Mouse (Mus musculus) lung, embryonic 16.5 days (tissue): Measurements from ENCODE around the gene Sgms1. TPM values are rescaled to one million over a fixed set of nuclear protein-coding genes. Genes with fewer than 3 reads are reported as not detected.

Source experiments
- ATAC-seq: fragments of 200-750 bp; cut with Nextera tagmentation; 2 replicates; pipeline ENCODE4 v1.8.0; 2017; ENCODE audit warnings: low read depth, mild to moderate bottlenecking, moderate library complexity
- H3K27ac ChIP-seq: fragments of 300-500 bp; sonication (generic); 2 replicates; pipeline ENCODE4 v1.5.1; 2014; ENCODE audit warnings: mild to moderate bottlenecking, control low read depth, low read length
- H3K27me3 ChIP-seq: fragments of 300-500 bp; sonication (generic); 2 replicates; pipeline ENCODE4 v1.6.1; 2014; ENCODE audit warnings: low read depth, low read length, mixed read lengths; ENCODE audit not compliant: control insufficient read depth, insufficient read depth
- H3K36me3 ChIP-seq: fragments of 300-500 bp; sonication (generic); 2 replicates; pipeline ENCODE4 v1.6.1; 2014; ENCODE audit warnings: low read length; ENCODE audit not compliant: control insufficient read depth, insufficient read depth
- H3K4me1 ChIP-seq: fragments of 300-500 bp; sonication (generic); replicated peaks from 2 replicates; pipeline ENCODE4 v1.6.1; 2014; ENCODE audit warnings: low read length, mixed read lengths; ENCODE audit not compliant: control insufficient read depth, insufficient read depth
- H3K4me2 ChIP-seq: fragments of 300-500 bp; sonication (generic); 2 replicates; pipeline ENCODE4 v1.6.1; 2014; ENCODE audit warnings: low read depth, low read length, control low read depth
- H3K4me3 ChIP-seq: fragments of 300-500 bp; sonication (generic); 2 replicates; pipeline ENCODE4 v1.5.1; 2014; ENCODE audit warnings: mild to moderate bottlenecking, low read length, control low read depth
- H3K9ac ChIP-seq: fragments of 300-500 bp; sonication (generic); 2 replicates; pipeline ENCODE4 v1.6.1; 2014; ENCODE audit warnings: low read length, control low read depth
- H3K9me3 ChIP-seq: fragments of 300-500 bp; sonication (generic); 2 replicates; pipeline ENCODE4 v1.6.1; 2016; ENCODE audit warnings: low read length; ENCODE audit not compliant: control insufficient read depth
- WGBS: fragments of 180-500 bp; shearing (Covaris S2); extraction: QIAGEN DNeasy Blood & Tissue Kit; methylation state at CpG from one replicate; pipeline ENCODE4 v1.1.7; 2014; 5-methylcytosine and 5-hydroxymethylcytosine counted together
- polyA plus RNA-seq: library from polyadenylated mRNA; unstranded; fragments of >200 nt; fragmentation: Nextera tagmentation; extraction: Ambion mirVana; gene quantifications from 2 replicates; pipeline ENCODE4 v1.2.1, GENCODE M21; 2015

The Sgms1 gene
- polyA plus RNA-seq, 1 experiment from 2014 or later: 63.3 TPM

DNA sequence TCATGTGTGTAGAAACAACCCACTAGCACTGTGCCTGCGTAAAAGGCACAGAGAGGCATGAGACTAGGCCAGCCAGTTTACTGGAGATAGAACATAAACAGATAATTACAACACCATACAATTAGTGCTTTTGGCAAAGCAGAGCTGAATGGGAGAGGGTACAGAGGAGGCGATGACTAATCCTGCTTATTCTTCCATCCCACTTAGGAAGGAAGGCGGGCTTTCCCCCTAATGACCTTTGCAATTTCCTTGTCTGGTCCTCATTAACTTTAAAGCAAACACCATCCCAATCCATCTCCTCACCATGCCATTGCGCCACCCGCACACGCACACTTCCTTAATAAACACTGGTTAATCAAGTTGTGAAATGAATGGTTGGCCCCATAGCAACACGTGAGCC is 91.3 kb downstream of the Sgms1 start:
- Histone ChIP-seq H3K27me3 (no peaks in the 10 kb centered on the region), H3K36me3 (peaks cover 2% of the 10 kb centered on the region; the same call in 1 of the 2 replicates), H3K27ac (no peak overlapping the region), H3K4me2 (no peak overlapping the region), H3K4me3 (no peak overlapping the region), H3K9ac (no peak overlapping the region), H3K9me3 (no peaks in the 10 kb centered on the region), H3K4me1 (peaks cover 29% of the 10 kb centered on the region)
- WGBS: 75% methylated on average over 7 of the region's 7 CpGs
- ATAC-seq: no peak

DNA sequence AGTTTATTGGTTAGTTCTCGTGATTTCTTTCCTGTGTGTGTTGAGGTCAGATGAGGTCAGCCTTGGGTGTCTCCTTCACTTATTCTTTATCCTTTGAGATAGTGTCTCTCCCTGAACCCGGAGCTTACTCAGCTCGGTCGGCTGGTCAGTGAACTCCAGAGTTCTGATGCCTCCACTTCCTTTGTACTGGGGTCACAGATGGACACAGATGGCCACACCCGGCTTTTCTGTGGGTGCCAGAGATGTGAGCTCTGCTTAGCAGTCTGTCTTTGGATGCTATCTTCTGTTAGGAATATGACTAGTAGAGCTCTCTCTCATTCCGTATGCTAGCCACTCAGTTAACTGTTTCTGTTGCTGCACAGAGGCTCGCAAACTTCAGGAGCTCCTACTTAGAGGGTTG is 92.7 kb downstream of the Sgms1 start:
- H3K27me3 ChIP-seq: no peaks in the 10 kb centered on the region
- no peak for ATAC-seq
- 85% methylated on average over 7 of the region's 7 CpGs for WGBS
- H3K27ac ChIP-seq: no peak overlapping the region
- no peak overlapping the region for H3K4me3 ChIP-seq
- H3K9me3 ChIP-seq: no peaks in the 10 kb centered on the region
- H3K36me3 ChIP-seq: peaks cover 2% of the 10 kb centered on the region; the same call in 1 of the 2 replicates
- H3K9ac ChIP-seq: no peak overlapping the region
- peaks cover 32% of the 10 kb centered on the region for H3K4me1 ChIP-seq
- H3K4me2 ChIP-seq: no peak overlapping the region

DNA sequence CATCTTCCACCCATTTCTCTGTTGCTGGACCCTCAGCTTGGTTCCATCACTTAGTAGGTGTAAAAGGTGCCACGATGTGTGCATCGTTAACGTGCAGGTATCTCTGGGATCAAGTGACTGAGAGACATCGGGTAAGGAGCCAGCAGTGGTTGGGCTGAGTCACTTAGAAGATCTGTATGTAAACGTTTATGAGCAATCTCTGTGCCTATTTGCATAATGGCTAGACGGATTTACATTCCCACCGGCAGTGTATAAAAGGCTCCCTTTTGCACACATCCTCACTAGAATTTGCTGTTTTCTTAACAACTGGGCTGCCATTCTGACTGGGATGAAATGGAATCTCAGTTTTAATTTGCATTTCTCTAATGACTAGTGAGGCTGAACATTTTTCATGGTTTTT is 93.9 kb downstream of the Sgms1 start:
- Histone ChIP-seq H3K9me3 (no peaks in the 10 kb centered on the region), H3K36me3 (peaks cover 2% of the 10 kb centered on the region; the same call in 1 of the 2 replicates), H3K4me2 (no peak overlapping the region), H3K4me1 (peaks cover 29% of the 10 kb centered on the region), H3K27ac (no peak overlapping the region), H3K27me3 (no peaks in the 10 kb centered on the region), H3K4me3 (no peak overlapping the region), H3K9ac (no peak overlapping the region)
- ATAC-seq: no peak
- WGBS: 71% methylated on average over 7 of the region's 7 CpGs

DNA sequence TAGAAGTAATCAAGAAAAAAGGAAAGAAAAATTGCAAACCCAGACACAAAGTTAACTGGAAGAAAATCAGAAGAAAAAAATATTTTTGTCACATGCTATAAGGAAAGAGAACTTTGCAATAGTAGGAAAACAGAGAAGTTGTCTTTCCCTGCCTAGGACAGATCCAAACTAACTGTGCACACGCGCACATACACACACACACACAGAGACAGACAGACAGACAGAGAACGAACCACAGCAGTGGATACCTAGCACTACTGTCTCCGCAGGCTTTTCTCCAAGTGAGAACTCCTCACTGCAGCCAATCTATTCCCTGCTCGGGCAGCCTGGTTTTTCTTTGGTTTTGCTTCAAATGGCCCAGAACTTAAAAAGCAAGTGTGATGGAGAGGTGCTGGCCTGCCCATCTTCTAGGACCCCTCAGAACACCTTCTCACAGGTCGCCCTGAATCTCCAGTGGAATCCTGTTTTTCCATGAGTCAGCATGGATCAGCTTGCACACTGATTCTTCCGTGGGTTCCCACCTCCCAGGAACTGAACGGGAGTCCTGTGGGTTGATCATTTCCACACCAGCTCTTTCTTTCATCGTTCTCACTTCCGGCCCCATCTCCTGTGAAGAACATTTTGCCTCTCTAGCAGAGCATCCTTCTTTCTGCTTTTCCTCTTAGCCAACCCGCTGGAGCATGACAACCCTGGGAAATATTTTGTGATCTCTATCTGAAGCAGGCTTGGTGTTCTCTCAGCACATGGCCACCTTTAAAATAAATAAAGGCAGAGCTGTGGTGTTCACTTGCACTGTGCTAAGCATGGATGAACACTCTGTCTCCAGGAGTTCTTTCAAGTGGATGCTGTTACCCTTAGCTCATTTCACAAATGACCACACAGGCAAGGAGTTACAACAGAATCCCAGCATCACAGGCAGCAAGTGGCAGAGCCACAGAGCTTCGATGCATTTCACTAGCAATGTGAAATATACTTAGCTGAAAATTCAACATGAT is 96.4 kb downstream of the Sgms1 start:
- Histone ChIP-seq H3K36me3 (no peaks in the 10 kb centered on the region), H3K4me2 (peak overlapping the region; percentile 22), H3K27me3 (no peaks in the 10 kb centered on the region), H3K9ac (no peak overlapping the region), H3K4me1 (peaks cover 22% of the 10 kb centered on the region), H3K9me3 (no peaks in the 10 kb centered on the region), H3K27ac (peak overlapping the region; percentile 47), H3K4me3 (no peak overlapping the region)
- 71% methylated on average over 12 of the region's 12 CpGs for WGBS
- no peak for ATAC-seq

DNA sequence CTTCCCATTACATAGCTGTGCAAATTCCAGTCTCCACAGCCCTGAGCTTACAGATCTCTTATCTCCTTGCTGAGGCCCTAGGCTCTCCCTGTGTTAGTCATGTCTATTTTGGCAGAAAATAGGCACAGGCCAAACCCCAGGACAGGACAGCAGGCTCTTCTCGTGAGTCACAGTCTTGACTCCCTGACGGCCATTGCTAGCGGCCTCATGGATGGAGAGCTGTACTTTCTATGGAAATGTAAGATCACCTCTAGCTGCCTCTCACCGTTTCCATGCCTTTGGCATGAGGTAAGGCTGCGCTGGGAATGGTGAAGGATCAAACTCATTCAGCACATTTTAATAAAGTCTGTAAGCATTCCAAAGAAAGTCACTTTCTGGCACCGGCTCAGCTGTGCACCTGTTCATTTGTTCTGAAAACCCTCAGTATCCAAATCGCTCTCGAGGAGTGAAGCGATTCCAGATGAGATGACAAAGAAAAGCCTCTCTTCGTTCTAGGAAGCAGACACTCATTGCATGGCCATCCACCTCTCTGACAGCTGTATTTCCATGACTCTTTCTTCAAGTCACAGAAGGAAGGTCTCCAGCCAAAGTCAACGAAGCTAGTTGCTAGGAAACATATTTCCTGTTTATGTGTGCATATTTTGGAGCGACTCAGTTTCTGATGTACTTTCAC is 97.3 kb downstream of the Sgms1 start:
- H3K9ac ChIP-seq: no peak overlapping the region
- H3K4me1 ChIP-seq: peaks cover 21% of the 10 kb centered on the region
- no peaks in the 10 kb centered on the region for H3K9me3 ChIP-seq
- no peaks in the 10 kb centered on the region for H3K36me3 ChIP-seq
- peak overlapping the region; percentile 72 for H3K27ac ChIP-seq
- H3K4me3 ChIP-seq: no peak overlapping the region
- peak; percentile 76 for ATAC-seq
- no peaks in the 10 kb centered on the region for H3K27me3 ChIP-seq
- 30% methylated on average over 12 of the region's 12 CpGs for WGBS
- peak overlapping the region; percentile 26; the same call in 1 of the 2 replicates for H3K4me2 ChIP-seq

DNA sequence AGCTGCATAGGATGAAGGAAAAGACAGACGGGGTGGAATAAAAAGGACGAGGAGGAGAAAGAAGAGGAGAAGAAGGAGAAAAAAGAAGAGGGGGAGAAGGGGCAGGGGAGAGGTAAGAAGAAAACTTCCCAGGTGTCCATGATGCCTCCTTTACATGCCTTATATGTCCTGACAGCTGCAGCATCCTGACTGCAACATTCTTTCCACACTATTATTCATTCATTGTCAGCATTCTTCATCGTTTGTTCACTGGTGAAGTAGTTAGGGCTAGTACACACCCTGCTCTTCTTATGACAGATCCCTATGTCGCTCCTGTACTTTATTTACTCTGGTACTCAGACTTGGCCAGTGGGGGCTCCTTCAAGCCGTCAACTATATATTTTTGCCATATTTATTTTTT is 98.4 kb downstream of the Sgms1 start:
- 76% methylated on average over 5 of the region's 5 CpGs for WGBS

DNA sequence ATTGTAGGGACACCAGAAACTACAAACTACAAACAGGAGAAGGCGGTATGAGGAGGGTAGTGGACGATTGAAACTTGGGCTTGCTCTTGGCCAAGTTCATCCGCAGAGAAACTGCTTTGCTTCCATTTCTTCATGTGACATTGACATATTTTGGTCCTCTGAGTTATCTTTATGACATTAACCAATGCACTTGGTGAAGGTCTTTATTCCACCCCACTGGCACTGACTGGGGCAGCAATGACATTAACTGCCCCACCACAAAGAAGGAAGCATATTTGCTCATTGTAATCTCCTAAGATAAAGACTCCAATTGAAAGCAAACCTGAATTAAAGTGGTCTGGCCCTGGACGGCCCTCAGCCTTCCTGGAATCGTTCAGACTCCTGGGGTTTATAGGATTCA is 100.6 kb downstream of the Sgms1 start:
- no peak overlapping the region for H3K9ac ChIP-seq
- no peak overlapping the region for H3K4me2 ChIP-seq
- no peaks in the 10 kb centered on the region for H3K27me3 ChIP-seq
- H3K9me3 ChIP-seq: no peaks in the 10 kb centered on the region
- no peak for ATAC-seq
- peaks cover 21% of the 10 kb centered on the region for H3K4me1 ChIP-seq
- no peaks in the 10 kb centered on the region for H3K36me3 ChIP-seq
- no peak overlapping the region for H3K4me3 ChIP-seq
- WGBS: 69% methylated on average over 5 of the region's 5 CpGs
- H3K27ac ChIP-seq: no peak overlapping the region

More for the DNA sequence above, 98.4 kb downstream of the Sgms1 start:
- Histone ChIP-seq H3K27me3 (no peaks in the 10 kb centered on the region), H3K4me1 (peaks cover 21% of the 10 kb centered on the region), H3K9me3 (no peaks in the 10 kb centered on the region), H3K9ac (no peak overlapping the region), H3K4me3 (no peak overlapping the region), H3K27ac (no peak overlapping the region), H3K36me3 (no peaks in the 10 kb centered on the region), H3K4me2 (no peak overlapping the region)
- ATAC-seq: no peak

DNA sequence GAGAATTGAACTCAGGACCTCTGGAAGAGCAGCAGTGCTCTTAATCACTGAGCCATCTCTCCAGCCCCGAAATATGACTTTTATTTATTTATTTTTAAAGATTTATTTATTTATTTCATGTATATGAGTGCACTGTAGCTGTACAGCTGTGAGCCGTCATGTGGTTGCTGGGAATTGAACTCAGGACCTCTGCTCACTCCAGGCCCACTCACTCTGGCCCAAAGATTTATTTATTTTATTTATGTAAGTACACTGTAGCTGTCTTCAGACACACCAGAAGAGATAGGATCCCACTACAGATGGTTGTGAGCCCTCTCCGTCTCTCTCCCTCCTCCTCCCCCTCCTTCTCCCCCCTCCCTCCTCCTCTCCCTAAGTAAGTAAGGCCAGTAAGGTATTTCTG is 101.7 kb downstream of the Sgms1 start:
- H3K27me3 ChIP-seq: no peaks in the 10 kb centered on the region
- H3K36me3 ChIP-seq: no peaks in the 10 kb centered on the region
- no peak overlapping the region for H3K4me3 ChIP-seq
- no peak for ATAC-seq
- peaks cover 12% of the 10 kb centered on the region for H3K4me1 ChIP-seq
- H3K4me2 ChIP-seq: no peak overlapping the region
- H3K27ac ChIP-seq: no peak overlapping the region
- 63% methylated on average over 3 of the region's 3 CpGs for WGBS
- no peaks in the 10 kb centered on the region for H3K9me3 ChIP-seq
- no peak overlapping the region for H3K9ac ChIP-seq

DNA sequence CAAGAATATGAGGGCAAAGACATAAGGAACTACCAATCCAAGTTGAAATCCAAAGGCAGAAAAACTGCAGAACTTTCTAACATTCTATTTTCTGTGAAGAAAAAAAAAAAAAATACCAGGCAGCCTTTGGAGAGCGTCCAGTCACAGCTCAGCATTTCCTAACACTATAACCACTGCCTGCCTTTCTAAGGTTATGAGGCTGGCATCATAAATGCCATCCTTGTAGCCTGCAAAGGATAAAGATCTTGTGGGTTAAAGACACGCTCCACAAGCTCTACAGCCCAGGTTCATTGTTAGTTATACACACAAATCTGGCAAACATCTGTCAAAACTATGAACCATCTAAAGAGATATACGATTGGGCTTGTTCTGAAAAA is 104.1 kb downstream of the Sgms1 start:
- Histone ChIP-seq H3K4me3 (no peak overlapping the region), H3K9me3 (no peaks in the 10 kb centered on the region), H3K36me3 (no peaks in the 10 kb centered on the region), H3K27ac (no peak overlapping the region), H3K4me1 (peaks cover 2% of the 10 kb centered on the region; the same call in 1 of the 2 replicates), H3K4me2 (no peak overlapping the region), H3K9ac (no peak overlapping the region), H3K27me3 (no peaks in the 10 kb centered on the region)
- no peak for ATAC-seq
- WGBS: 72% methylated on average over 3 of the region's 3 CpGs
